Mouse (Mus musculus) fat pad, adult 2 months (tissue): ENCODE measurements around the gene Rab6b.
"Not testable (repeated sequence)": the region's sequence is repeated elsewhere in the genome, so short reads cannot be mapped to it uniquely, and the experiment has no call there.

Experiments
- DNase-seq: peaks from one replicate; pipeline ENCODE4 v3.0.0-alpha.2; 2011; ENCODE audit warnings: low read depth, low spot score; ENCODE audit errors: extremely low read depth

Gene Rab6b

GRCm38 (mm10) chr9:103093681-103094080 lies 17.9 kb upstream of the Rab6b start:
- no peak for DNase-seq

GRCm38 (mm10) chr9:103108341-103108798 lies 3.2 kb upstream of the Rab6b start:
- DNase-seq, result not testable (repeated sequence)

GRCm38 (mm10) chr9:103108943-103109670 lies 2.5 kb upstream of the Rab6b start:
- DNase-seq, result no peak

GRCm38 (mm10) chr9:103109911-103110310 lies 1.7 kb upstream of the Rab6b start:
- no peak for DNase-seq

GRCm38 (mm10) chr9:103110727-103111501 lies 673 bp upstream of the Rab6b start:
- no peak for DNase-seq

GRCm38 (mm10) chr9:103112471-103113271 lies 1.1 kb downstream of the Rab6b start:
- DNase-seq, result no peak

GRCm38 (mm10) chr9:103113351-103113750 lies 1.8 kb downstream of the Rab6b start:
- no peak for DNase-seq

GRCm38 (mm10) chr9:103114326-103114725 lies 2.7 kb downstream of the Rab6b start:
- DNase-seq, result no peak

- DNase-seq, result no peak
Observed at GRCm38 (mm10) chr9:103114901-103115300, 3.3 kb downstream of the Rab6b start.

GRCm38 (mm10) chr9:103116941-103117340 lies 5.4 kb downstream of the Rab6b start:
- DNase-seq, result no peak

- DNase-seq, result no peak
Observed at GRCm38 (mm10) chr9:103117495-103117894, 5.9 kb downstream of the Rab6b start.

- DNase-seq, result no peak
Observed at GRCm38 (mm10) chr9:103117951-103118350, 6.4 kb downstream of the Rab6b start.

- no peak for DNase-seq
Observed at GRCm38 (mm10) chr9:103118651-103119275, 7.2 kb downstream of the Rab6b start.

GRCm38 (mm10) chr9:103119781-103120180 lies 8.2 kb downstream of the Rab6b start:
- DNase-seq, result no peak

- DNase-seq, result no peak
Observed at GRCm38 (mm10) chr9:103120231-103120630, 8.6 kb downstream of the Rab6b start.

GRCm38 (mm10) chr9:103121546-103121945 lies 10.0 kb downstream of the Rab6b start:
- no peak for DNase-seq

GRCm38 (mm10) chr9:103124746-103125145 lies 13.2 kb downstream of the Rab6b start:
- no peak for DNase-seq

GRCm38 (mm10) chr9:103133493-103134124 lies 22.0 kb downstream of the Rab6b start:
- DNase-seq, result no peak

GRCm38 (mm10) chr9:103134450-103135030 lies 23.0 kb downstream of the Rab6b start:
- DNase-seq, result no peak

GRCm38 (mm10) chr9:103139481-103139880 lies 27.9 kb downstream of the Rab6b start:
- no peak for DNase-seq
